Mouse (Mus musculus): ENCODE results near the gene Socs3. TPM values are rescaled to one million over a fixed set of nuclear protein-coding genes. Genes with fewer than 3 reads are reported as not detected.

The Socs3 gene
- polyA plus RNA-seq, 1 experiment from 2014 or later, result 8.4 TPM

DNA sequence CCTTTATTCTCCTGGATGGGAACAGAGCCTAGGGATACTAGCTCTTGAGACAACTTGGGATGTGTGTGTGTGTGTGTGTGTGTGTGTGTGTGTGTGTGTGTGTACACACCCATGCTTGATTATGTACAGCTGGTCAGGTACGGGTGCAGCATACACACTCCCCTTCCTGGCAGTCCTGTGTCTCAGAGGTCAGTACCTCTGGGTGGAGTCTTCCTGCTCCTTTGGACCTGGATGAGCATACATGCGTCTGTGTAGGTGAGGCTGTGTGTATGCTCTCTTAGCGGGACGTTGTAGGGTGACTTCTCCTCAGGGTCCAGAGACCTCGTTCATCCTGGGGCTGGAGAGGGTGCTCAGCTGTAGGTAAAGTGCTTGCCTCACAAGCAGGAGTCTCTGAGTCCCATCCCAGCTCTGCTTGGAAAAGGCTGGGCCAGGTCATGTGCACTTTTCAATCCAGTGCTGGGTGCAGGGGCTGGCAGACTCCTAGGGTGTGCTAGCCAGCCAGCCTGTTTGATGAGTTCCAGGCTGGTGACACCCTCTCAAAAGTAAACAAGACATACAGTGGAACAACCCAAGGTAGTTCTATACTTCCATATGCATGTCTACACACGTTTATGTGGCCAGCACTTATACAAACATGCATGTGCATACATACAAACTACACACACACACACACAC is 29.6 kb upstream of the Socs3 start:
- WGBS, result 85% methylated on average over 6 of the region's 6 CpGs
- no peak overlapping the region for H3K4me3 ChIP-seq (ENCODE audit: low read depth, low read length)
- no peaks in the 10 kb centered on the region for H3K4me1 ChIP-seq (ENCODE audit: control insufficient read depth, insufficient read depth, low read length)
- no peaks in the 10 kb centered on the region for H3K27me3 ChIP-seq (ENCODE audit: control insufficient read depth, insufficient read depth, low read length)
- H3K9me3 ChIP-seq (replicated peaks; ENCODE audit: control insufficient read depth, low read length), result no peaks in the 10 kb centered on the region
- H3K4me2 ChIP-seq (ENCODE audit: low read depth, low read length), result no peak overlapping the region
- H3K27ac ChIP-seq (replicated peaks; ENCODE audit: low read depth, low read length), result no peak overlapping the region
- DNase-seq (ENCODE audit: low spot score), result no peak
- peaks cover 8% of the 10 kb centered on the region for H3K36me3 ChIP-seq (replicated peaks; ENCODE audit: control insufficient read depth, insufficient read depth, low read depth, low read length)
- no peak overlapping the region for H3K9ac ChIP-seq (replicated peaks; ENCODE audit: low read length)
- ATAC-seq (replicated peaks; ENCODE audit: insufficient number of reproducible peaks, low FRiP score, low TSS enrichment, low read depth), result no peak

DNA sequence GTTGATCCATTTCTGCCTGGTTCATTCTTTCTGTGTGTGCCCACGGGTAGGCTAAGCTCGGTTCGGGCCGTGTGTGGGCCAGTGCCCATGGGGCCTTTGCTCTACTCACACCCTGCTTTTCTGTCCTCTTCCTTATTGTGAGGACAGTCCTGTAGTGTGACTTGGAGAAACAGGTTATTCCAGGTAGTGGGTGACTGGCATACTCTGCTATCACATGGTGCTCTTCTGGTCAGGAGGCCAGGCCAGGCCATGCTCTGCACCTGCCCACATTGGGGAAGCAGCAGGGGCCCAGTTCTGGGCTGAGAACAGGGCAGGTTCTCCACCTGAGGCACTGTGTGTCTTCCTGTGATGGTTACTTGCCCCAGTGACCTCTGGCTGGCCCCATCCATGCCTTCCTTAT is 28.5 kb upstream of the Socs3 start:
- Histone ChIP-seq H3K36me3 (replicated peaks; ENCODE audit: control insufficient read depth, insufficient read depth, low read depth, low read length) (peaks cover 7% of the 10 kb centered on the region), H3K4me3 (ENCODE audit: low read depth, low read length) (no peak overlapping the region), H3K4me2 (ENCODE audit: low read depth, low read length) (no peak overlapping the region), H3K9me3 (replicated peaks; ENCODE audit: control insufficient read depth, low read length) (no peaks in the 10 kb centered on the region), H3K4me1 (ENCODE audit: control insufficient read depth, insufficient read depth, low read length) (no peaks in the 10 kb centered on the region), H3K27ac (replicated peaks; ENCODE audit: low read depth, low read length) (no peak overlapping the region), H3K27me3 (ENCODE audit: control insufficient read depth, insufficient read depth, low read length) (no peaks in the 10 kb centered on the region), H3K9ac (replicated peaks; ENCODE audit: low read length) (no peak overlapping the region)
- no peak for ATAC-seq (replicated peaks; ENCODE audit: insufficient number of reproducible peaks, low FRiP score, low TSS enrichment, low read depth)
- no peak for DNase-seq (ENCODE audit: low spot score)
- WGBS, result 89% methylated on average over 4 of the region's 4 CpGs

DNA sequence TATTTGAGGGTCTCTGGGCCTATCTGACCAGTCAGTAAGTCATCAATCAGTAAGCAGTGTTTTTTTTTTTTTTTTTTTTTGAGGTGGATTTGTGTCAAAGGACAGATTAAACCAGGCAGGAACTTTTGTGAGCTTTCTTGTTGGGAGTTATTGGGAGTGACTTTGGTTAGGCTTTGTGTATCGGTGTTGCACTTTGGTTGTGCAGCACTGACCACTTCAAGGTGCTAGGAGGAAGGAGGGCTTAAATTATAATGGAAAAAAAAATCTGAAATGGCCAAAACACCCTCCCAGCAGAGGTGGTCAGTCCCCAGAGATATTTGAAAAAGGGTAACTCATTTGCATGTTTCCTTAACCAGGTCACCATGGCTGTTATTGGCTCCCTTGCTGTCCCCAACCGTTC is 27.2 kb upstream of the Socs3 start:
- no peak for DNase-seq (ENCODE audit: low spot score)
- Histone ChIP-seq H3K36me3 (replicated peaks; ENCODE audit: control insufficient read depth, insufficient read depth, low read depth, low read length) (peaks cover 5% of the 10 kb centered on the region), H3K4me1 (ENCODE audit: control insufficient read depth, insufficient read depth, low read length) (no peaks in the 10 kb centered on the region), H3K4me2 (ENCODE audit: low read depth, low read length) (no peak overlapping the region), H3K4me3 (ENCODE audit: low read depth, low read length) (no peak overlapping the region), H3K9me3 (replicated peaks; ENCODE audit: control insufficient read depth, low read length) (no peaks in the 10 kb centered on the region), H3K9ac (replicated peaks; ENCODE audit: low read length) (no peak overlapping the region), H3K27ac (replicated peaks; ENCODE audit: low read depth, low read length) (no peak overlapping the region), H3K27me3 (ENCODE audit: control insufficient read depth, insufficient read depth, low read length) (no peaks in the 10 kb centered on the region)
- ATAC-seq (replicated peaks; ENCODE audit: insufficient number of reproducible peaks, low FRiP score, low TSS enrichment, low read depth), result no peak
- 88% methylated on average over 2 of the region's 2 CpGs for WGBS

DNA sequence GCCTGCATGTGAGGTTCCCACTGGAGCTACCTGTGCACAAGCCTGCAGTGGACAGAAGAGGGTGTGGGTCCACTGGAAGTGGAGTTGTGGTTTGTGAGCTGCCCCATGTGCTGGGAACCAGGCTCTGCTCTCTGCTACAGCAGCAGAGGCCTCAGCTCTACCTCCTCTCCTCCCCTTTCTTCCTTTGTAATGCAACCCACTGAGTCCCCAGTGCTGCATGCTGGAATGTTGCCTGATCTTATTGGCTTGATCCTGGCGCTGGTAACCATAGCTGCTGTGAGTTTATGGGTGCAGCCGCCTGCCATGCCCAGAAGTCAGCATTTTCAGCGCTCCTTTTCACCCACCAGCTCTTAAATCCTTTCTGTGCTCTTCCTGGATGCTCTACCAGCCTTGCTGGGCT is 26.2 kb upstream of the Socs3 start:
- Histone ChIP-seq H3K4me2 (ENCODE audit: low read depth, low read length) (no peak overlapping the region), H3K9me3 (replicated peaks; ENCODE audit: control insufficient read depth, low read length) (no peaks in the 10 kb centered on the region), H3K9ac (replicated peaks; ENCODE audit: low read length) (no peak overlapping the region), H3K36me3 (replicated peaks; ENCODE audit: control insufficient read depth, insufficient read depth, low read depth, low read length) (peaks cover 2% of the 10 kb centered on the region; the same call in 1 of the 2 replicates), H3K4me3 (ENCODE audit: low read depth, low read length) (no peak overlapping the region), H3K27ac (replicated peaks; ENCODE audit: low read depth, low read length) (no peak overlapping the region), H3K27me3 (ENCODE audit: control insufficient read depth, insufficient read depth, low read length) (no peaks in the 10 kb centered on the region), H3K4me1 (ENCODE audit: control insufficient read depth, insufficient read depth, low read length) (no peaks in the 10 kb centered on the region)
- ATAC-seq (replicated peaks; ENCODE audit: insufficient number of reproducible peaks, low FRiP score, low TSS enrichment, low read depth), result no peak
- no peak for DNase-seq (ENCODE audit: low spot score)
- 25% methylated on average over 3 of the region's 3 CpGs for WGBS

DNA sequence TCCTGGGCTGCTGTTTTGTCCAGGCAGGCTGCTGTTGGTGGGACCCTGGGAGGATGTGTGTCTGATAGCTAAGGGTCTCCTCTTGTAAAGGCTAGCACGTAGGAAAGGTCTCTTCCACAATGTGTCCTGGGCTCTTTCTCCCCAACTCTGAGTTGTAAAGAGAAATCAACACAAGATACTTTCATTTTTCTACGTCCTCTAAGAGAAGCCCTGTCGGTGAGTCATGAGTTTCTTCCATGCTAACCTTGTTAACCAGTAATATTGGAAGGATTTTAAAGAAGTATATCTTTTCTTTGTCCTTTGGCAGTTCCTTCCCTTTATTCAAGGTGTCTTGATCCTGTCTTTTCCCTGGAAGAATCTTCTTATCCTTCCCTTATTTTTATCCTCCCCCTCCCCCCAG is 25.8 kb upstream of the Socs3 start:
- Histone ChIP-seq H3K9ac (replicated peaks; ENCODE audit: low read length) (no peak overlapping the region), H3K4me3 (ENCODE audit: low read depth, low read length) (no peak overlapping the region), H3K27ac (replicated peaks; ENCODE audit: low read depth, low read length) (no peak overlapping the region), H3K27me3 (ENCODE audit: control insufficient read depth, insufficient read depth, low read length) (no peaks in the 10 kb centered on the region), H3K4me2 (ENCODE audit: low read depth, low read length) (no peak overlapping the region), H3K4me1 (ENCODE audit: control insufficient read depth, insufficient read depth, low read length) (no peaks in the 10 kb centered on the region), H3K9me3 (replicated peaks; ENCODE audit: control insufficient read depth, low read length) (no peaks in the 10 kb centered on the region), H3K36me3 (replicated peaks; ENCODE audit: control insufficient read depth, insufficient read depth, low read depth, low read length) (no peaks in the 10 kb centered on the region; the same call in 1 of the 2 replicates)
- ATAC-seq (replicated peaks; ENCODE audit: insufficient number of reproducible peaks, low FRiP score, low TSS enrichment, low read depth) (no peak), DNase-seq (ENCODE audit: low spot score) (no peak)
- WGBS, result 58% methylated on average over 3 of the region's 3 CpGs

DNA sequence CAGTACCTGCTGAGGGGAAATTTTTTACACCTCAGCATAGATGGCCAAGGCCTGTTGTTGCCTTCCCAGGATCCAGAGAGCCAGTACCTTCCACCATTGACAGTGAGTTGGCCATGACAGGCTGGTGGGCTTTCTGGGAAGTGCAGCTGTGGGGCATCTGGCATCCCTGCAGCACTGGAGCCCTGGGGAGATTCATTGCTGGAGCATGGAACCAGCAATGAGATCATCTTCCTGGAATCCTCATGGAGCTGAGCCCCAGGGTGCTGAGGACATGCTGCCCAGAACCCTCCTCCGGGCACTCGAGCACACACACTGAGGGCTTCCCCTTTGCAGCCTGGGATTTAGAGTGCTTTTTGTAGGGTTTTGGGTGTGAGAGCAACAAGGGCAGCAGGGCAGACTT is 25.4 kb upstream of the Socs3 start:
- H3K27me3 ChIP-seq (ENCODE audit: control insufficient read depth, insufficient read depth, low read length), result no peaks in the 10 kb centered on the region
- no peak overlapping the region for H3K4me2 ChIP-seq (ENCODE audit: low read depth, low read length)
- H3K4me3 ChIP-seq (ENCODE audit: low read depth, low read length), result no peak overlapping the region
- no peak overlapping the region for H3K27ac ChIP-seq (replicated peaks; ENCODE audit: low read depth, low read length)
- DNase-seq (ENCODE audit: low spot score) (no peak), ATAC-seq (replicated peaks; ENCODE audit: insufficient number of reproducible peaks, low FRiP score, low TSS enrichment, low read depth) (no peak)
- H3K4me1 ChIP-seq (ENCODE audit: control insufficient read depth, insufficient read depth, low read length), result no peaks in the 10 kb centered on the region
- no peaks in the 10 kb centered on the region; the same call in 1 of the 2 replicates for H3K36me3 ChIP-seq (replicated peaks; ENCODE audit: control insufficient read depth, insufficient read depth, low read depth, low read length)
- WGBS, result 48% methylated on average over 2 of the region's 2 CpGs
- H3K9ac ChIP-seq (replicated peaks; ENCODE audit: low read length), result no peak overlapping the region
- no peaks in the 10 kb centered on the region for H3K9me3 ChIP-seq (replicated peaks; ENCODE audit: control insufficient read depth, low read length)

DNA sequence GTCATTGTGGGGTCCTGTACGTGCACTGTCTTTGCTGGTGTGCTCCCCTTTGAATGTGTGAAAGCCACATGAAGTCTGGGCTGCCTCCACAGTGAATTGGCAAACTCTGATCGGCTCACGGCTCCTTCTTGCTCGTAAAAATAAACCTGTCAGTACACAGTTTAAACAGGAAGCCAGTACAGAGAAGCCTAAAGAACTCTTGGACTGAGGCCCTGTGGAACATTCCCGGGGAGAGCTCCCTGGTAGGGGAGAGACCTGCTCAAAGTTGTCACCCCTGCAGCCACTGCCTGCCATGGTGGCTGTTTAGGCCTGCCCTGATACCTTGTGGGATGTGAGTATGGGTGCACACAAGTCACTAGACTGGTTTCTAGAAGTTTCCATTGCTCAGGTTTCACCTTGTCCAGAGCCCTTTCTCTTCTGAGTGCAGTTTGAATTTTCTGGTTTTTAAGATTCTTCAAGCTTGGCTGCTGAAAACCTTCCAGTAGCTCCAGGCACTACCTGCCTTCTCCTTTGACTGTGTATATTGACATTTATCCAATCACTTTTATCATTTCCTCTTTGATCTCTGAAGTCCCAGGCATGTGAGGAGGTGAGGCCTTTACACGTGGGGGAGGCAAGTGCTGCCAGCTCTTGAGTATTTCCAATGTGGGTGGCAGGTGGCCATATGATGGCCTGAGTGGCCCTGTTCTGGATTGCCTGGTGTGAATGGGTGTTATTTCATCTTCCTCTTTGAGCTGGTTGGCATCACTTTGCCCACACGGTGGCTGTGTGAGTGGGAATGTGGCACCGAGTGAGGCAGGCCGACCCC is 24.6 kb upstream of the Socs3 start:
- Histone ChIP-seq H3K4me2 (ENCODE audit: low read depth, low read length) (no peak overlapping the region), H3K27ac (replicated peaks; ENCODE audit: low read depth, low read length) (no peak overlapping the region), H3K27me3 (ENCODE audit: control insufficient read depth, insufficient read depth, low read length) (no peaks in the 10 kb centered on the region), H3K36me3 (replicated peaks; ENCODE audit: control insufficient read depth, insufficient read depth, low read depth, low read length) (no peaks in the 10 kb centered on the region; the same call in 1 of the 2 replicates), H3K9me3 (replicated peaks; ENCODE audit: control insufficient read depth, low read length) (no peaks in the 10 kb centered on the region), H3K4me3 (ENCODE audit: low read depth, low read length) (no peak overlapping the region), H3K4me1 (ENCODE audit: control insufficient read depth, insufficient read depth, low read length) (no peaks in the 10 kb centered on the region), H3K9ac (replicated peaks; ENCODE audit: low read length) (no peak overlapping the region)
- no peak for DNase-seq (ENCODE audit: low spot score)
- 79% methylated on average over 9 of the region's 9 CpGs for WGBS
- no peak for ATAC-seq (replicated peaks; ENCODE audit: insufficient number of reproducible peaks, low FRiP score, low TSS enrichment, low read depth)

All from embryonic facial prominence, embryonic 11.5 days (tissue).